ENCODE assay signal across 11 mouse cellular contexts in the genomic region with DNA sequence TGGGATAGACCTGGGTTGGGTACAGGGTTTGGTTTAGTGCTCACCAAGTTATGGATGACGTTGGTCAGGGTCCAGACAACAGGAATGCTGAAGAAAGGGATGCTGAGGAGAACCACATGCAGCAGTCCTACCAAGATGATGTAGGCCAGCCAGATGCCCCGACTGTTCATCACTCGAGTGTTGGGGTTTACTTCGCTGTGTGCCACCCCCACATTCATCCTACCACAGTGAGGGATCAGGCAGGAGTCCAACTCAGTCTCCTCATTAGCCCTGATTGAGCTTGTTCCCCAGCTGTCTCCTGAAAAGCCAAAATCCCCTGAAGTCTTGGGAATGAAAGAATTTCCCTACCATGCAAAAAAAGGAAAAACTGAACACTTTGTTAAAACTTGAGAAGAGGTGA. TPM values are rescaled to one million over a fixed set of nuclear protein-coding genes. Genes with fewer than 3 reads are reported as not detected.
DNase-seq lines count a peak whose midpoint lies in the region; ATAC-seq and TF ChIP-seq lines count a peak whose summit lies in the region.
"Had no signal": no experiment of that assay in that cellular context is flagged by ENCODE, and none has a peak within 500 bp of the region (broad histone marks: within the 10 kb centered on the region; RNA-seq: fewer than 3 reads in every experiment).

No protein-coding gene starts in this region.

- peaks cover 20% of the 10 kb centered on the region for H3K4me1 ChIP-seq in forebrain, embryonic 13.5 days
- H3K4me1 ChIP-seq in forebrain, postnatal 0 days (ENCODE audit: insufficient read depth) = peaks cover 12% of the 10 kb centered on the region
- H3K4me1 ChIP-seq in limb, embryonic 13.5 days = peaks cover 16% of the 10 kb centered on the region
- peaks cover 13% of the 10 kb centered on the region for H3K4me1 ChIP-seq in limb, embryonic 10.5 days
- peaks cover 25% of the 10 kb centered on the region for H3K4me1 ChIP-seq in G1E (ENCODE audit: insufficient read depth, low read depth, low read length)
- H3K4me1 ChIP-seq in liver, embryonic 15.5 days (replicated peaks) = peaks cover 31% of the 10 kb centered on the region

- H3K27ac ChIP-seq in forebrain, embryonic 13.5 days = no peak overlapping the region
- H3K27ac ChIP-seq in forebrain, postnatal 0 days (ENCODE audit: low read depth, low read length) = no peak overlapping the region
- no peak overlapping the region for H3K27ac ChIP-seq in limb, embryonic 13.5 days
- H3K27ac ChIP-seq in limb, embryonic 10.5 days = no peak overlapping the region
- no peak overlapping the region for H3K27ac ChIP-seq in liver, embryonic 15.5 days (replicated peaks)
- H3K27ac ChIP-seq: limb, embryonic 12.5 days had no signal

- H3K27me3 ChIP-seq in forebrain, embryonic 13.5 days = no peaks in the 10 kb centered on the region
- H3K27me3 ChIP-seq in forebrain, postnatal 0 days (ENCODE audit: insufficient read depth, low read length) = no peaks in the 10 kb centered on the region
- no peaks in the 10 kb centered on the region for H3K27me3 ChIP-seq in limb, embryonic 13.5 days
- no peaks in the 10 kb centered on the region for H3K27me3 ChIP-seq in limb, embryonic 10.5 days (ENCODE audit: low read depth, poor library complexity, severe bottlenecking)
- H3K27me3 ChIP-seq in G1E (ENCODE audit: insufficient read depth, low read length) = no peaks in the 10 kb centered on the region
- no peaks in the 10 kb centered on the region for H3K27me3 ChIP-seq in liver, embryonic 15.5 days
- H3K27me3 ChIP-seq: limb, embryonic 12.5 days had no signal

- no peak overlapping the region for H3K4me3 ChIP-seq in forebrain, embryonic 13.5 days
- H3K4me3 ChIP-seq in forebrain, postnatal 0 days (ENCODE audit: low read depth, low read length) = no peak overlapping the region
- no peak overlapping the region for H3K4me3 ChIP-seq in limb, embryonic 13.5 days
- H3K4me3 ChIP-seq in limb, embryonic 10.5 days = no peak overlapping the region
- H3K4me3 ChIP-seq in G1E (ENCODE audit: low read depth, low read length) = peak overlapping the region; percentile 78
- H3K4me3 ChIP-seq in liver, embryonic 15.5 days (replicated peaks) = peak overlapping the region; percentile 91

- 78% methylated on average over 4 of the region's 4 CpGs for WGBS in forebrain, embryonic 13.5 days
- WGBS in forebrain, postnatal 0 days = 77% methylated on average over 4 of the region's 4 CpGs
- 86% methylated on average over 4 of the region's 4 CpGs for whole genome bisulfite sequencing in limb, embryonic 13.5 days
- WGBS in limb, embryonic 10.5 days = 90% methylated on average over 4 of the region's 4 CpGs
- 74% methylated on average over 4 of the region's 4 CpGs for whole genome bisulfite sequencing in liver, embryonic 15.5 days (ENCODE audit: insufficient replicate concordance)

- TF ChIP-seq CTCF in forebrain, postnatal 0 days (IDR thresholded peaks at IDR 0.05; ENCODE audit: low read depth) = no peak
- TF ChIP-seq CTCF in G1E (IDR thresholded peaks at IDR 0.05; ENCODE audit: low read depth, low read length) = no peak

- no peaks in the 10 kb centered on the region for H3K9me3 ChIP-seq in forebrain, embryonic 13.5 days (replicated peaks)
- H3K9me3 ChIP-seq in forebrain, postnatal 0 days (ENCODE audit: low read length) = no peaks in the 10 kb centered on the region
- no peaks in the 10 kb centered on the region for H3K9me3 ChIP-seq in limb, embryonic 13.5 days
- H3K9me3 ChIP-seq in limb, embryonic 10.5 days (replicated peaks) = no peaks in the 10 kb centered on the region
- H3K9me3 ChIP-seq in G1E (replicated peaks) = no peaks in the 10 kb centered on the region
- no peaks in the 10 kb centered on the region for H3K9me3 ChIP-seq in liver, embryonic 15.5 days (replicated peaks)
- H3K9me3 ChIP-seq: limb, embryonic 12.5 days had no signal

- H3K4me2 ChIP-seq in forebrain, embryonic 13.5 days = peak overlapping the region; percentile 61
- H3K4me2 ChIP-seq in forebrain, postnatal 0 days (ENCODE audit: low read depth) = no peak overlapping the region
- peak overlapping the region; percentile 64; the same call in 1 of the 2 replicates for H3K4me2 ChIP-seq in limb, embryonic 13.5 days (replicated peaks)
- peak overlapping the region; percentile 80 for H3K4me2 ChIP-seq in liver, embryonic 15.5 days

- no peak for ATAC-seq in forebrain, embryonic 13.5 days
- ATAC-seq in forebrain, postnatal 0 days = no peak
- ATAC-seq in limb, embryonic 13.5 days (ENCODE audit: low FRiP score, low read depth) = no peak
- ATAC-seq in G1E (ENCODE audit: extremely low read depth, insufficient number of reproducible peaks, low FRiP score, poor library complexity, severe bottlenecking) = no peak
- ATAC-seq in liver, embryonic 15.5 days (ENCODE audit: insufficient read depth) = no peak

- DNase-seq in forebrain, postnatal 0 days = no peak
- no peak for DNase-seq in limb, embryonic 10.5 days (ENCODE audit: low spot score)
- DNase-seq in G1E (ENCODE audit: low spot score) = no peak
- no peak for DNase-seq in c-Kit-positive CD71-positive TER-119-positive erythroid progenitor cells, embryonic 14.5 days (ENCODE audit: low spot score)
- DNase-seq: kidney, adult 18-20 months; right cerebral cortex, adult 18-20 months had no signal

- no peak overlapping the region for H3K9ac ChIP-seq in forebrain, embryonic 13.5 days
- H3K9ac ChIP-seq in forebrain, postnatal 0 days = no peak overlapping the region
- no peak overlapping the region for H3K9ac ChIP-seq in limb, embryonic 13.5 days
- no peak overlapping the region for H3K9ac ChIP-seq in liver, embryonic 15.5 days
- H3K9ac ChIP-seq: limb, embryonic 12.5 days had no signal

- H3K36me3 ChIP-seq in forebrain, embryonic 13.5 days (ENCODE audit: poor library complexity, severe bottlenecking) = peaks cover 54% of the 10 kb centered on the region
- peaks cover 42% of the 10 kb centered on the region for H3K36me3 ChIP-seq in forebrain, postnatal 0 days (ENCODE audit: insufficient read depth)
- H3K36me3 ChIP-seq in limb, embryonic 13.5 days = peaks cover 50% of the 10 kb centered on the region
- peaks cover 63% of the 10 kb centered on the region for H3K36me3 ChIP-seq in limb, embryonic 10.5 days
- H3K36me3 ChIP-seq in G1E (replicated peaks) = peaks cover 61% of the 10 kb centered on the region
- H3K36me3 ChIP-seq in liver, embryonic 15.5 days (replicated peaks) = peaks cover 53% of the 10 kb centered on the region

RNA-seq across cellular contexts. Expression of gene Ormdl2, which starts 1.2 kb away (rescaled TPM):
- 46.5 and 51.1 TPM in 2 replicates for polyA plus RNA-seq in forebrain, embryonic 13.5 days (2015; fragmentation: Nextera tagmentation; extraction: Ambion mirVana)
- total RNA-seq in forebrain, postnatal 0 days (2014; rRNA removed) = 6.3 and 8.3 TPM in 2 replicates
- 13.2 and 16.1 TPM in 2 replicates for polyA plus RNA-seq in forebrain, postnatal 0 days (2015; fragmentation: Nextera tagmentation; extraction: Ambion mirVana)
- polyA plus RNA-seq in limb, embryonic 13.5 days (2015; fragmentation: Nextera tagmentation; extraction: Ambion mirVana) = 30.2 and 34.0 TPM in 2 replicates
- 52.9 and 62.9 TPM in 2 replicates for polyA plus RNA-seq in limb, embryonic 10.5 days (2016; fragmentation: Nextera tagmentation; extraction: Ambion mirVana)
- 29.3 and 31.9 TPM in 2 replicates for total RNA-seq in G1E (2014; fragmentation: Nextera tagmentation)
- total RNA-seq in G1E (2017) = 132 and 152 TPM in 2 replicates
- 18.0 and 21.9 TPM in 2 replicates for polyA plus RNA-seq in G1E (2012)
- 73.9 and 75.5 TPM in 2 replicates for polyA plus RNA-seq in liver, embryonic 15.5 days (2015; fragmentation: Nextera tagmentation; extraction: Ambion mirVana)

RNA-seq across cellular contexts. Expression of gene Sarnp, which starts 3.1 kb away (rescaled TPM):
- polyA plus RNA-seq in forebrain, embryonic 13.5 days (2015; fragmentation: Nextera tagmentation; extraction: Ambion mirVana) = 244 and 278 TPM in 2 replicates
- 54.6 and 59.6 TPM in 2 replicates for total RNA-seq in forebrain, postnatal 0 days (2014; rRNA removed)
- 146 and 167 TPM in 2 replicates for polyA plus RNA-seq in forebrain, postnatal 0 days (2015; fragmentation: Nextera tagmentation; extraction: Ambion mirVana)
- 224 and 240 TPM in 2 replicates for polyA plus RNA-seq in limb, embryonic 13.5 days (2015; fragmentation: Nextera tagmentation; extraction: Ambion mirVana)
- 245 and 250 TPM in 2 replicates for polyA plus RNA-seq in limb, embryonic 10.5 days (2016; fragmentation: Nextera tagmentation; extraction: Ambion mirVana)
- 144 and 197 TPM in 2 replicates for total RNA-seq in G1E (2014; fragmentation: Nextera tagmentation)
- 154 and 165 TPM in 2 replicates for total RNA-seq in G1E (2017)
- 16.5 and 19.9 TPM in 2 replicates for polyA plus RNA-seq in G1E (2012)
- polyA plus RNA-seq in liver, embryonic 15.5 days (2015; fragmentation: Nextera tagmentation; extraction: Ambion mirVana) = 89.5 and 99.7 TPM in 2 replicates

RNA-seq across cellular contexts. Expression of gene Tmem198b, which starts 16.0 kb away (rescaled TPM):
- 14.9 and 16.3 TPM in 2 replicates for polyA plus RNA-seq in forebrain, embryonic 13.5 days (2015; fragmentation: Nextera tagmentation; extraction: Ambion mirVana)
- 9.5 and 12.9 TPM in 2 replicates for total RNA-seq in forebrain, postnatal 0 days (2014; rRNA removed)
- 12.9 and 14.6 TPM in 2 replicates for polyA plus RNA-seq in forebrain, postnatal 0 days (2015; fragmentation: Nextera tagmentation; extraction: Ambion mirVana)
- 25.3 and 27.1 TPM in 2 replicates for polyA plus RNA-seq in limb, embryonic 13.5 days (2015; fragmentation: Nextera tagmentation; extraction: Ambion mirVana)
- polyA plus RNA-seq in limb, embryonic 10.5 days (2016; fragmentation: Nextera tagmentation; extraction: Ambion mirVana) = 14.8 and 19.8 TPM in 2 replicates
- total RNA-seq in G1E (2014; fragmentation: Nextera tagmentation) (8.4 and 10.1 TPM in 2 replicates), G1E (2017) (4.1 and 4.9 TPM in 2 replicates)
- polyA plus RNA-seq in G1E (2012) = 1.5 and 2.2 TPM in 2 replicates
- 2.1 and 2.9 TPM in 2 replicates for polyA plus RNA-seq in liver, embryonic 15.5 days (2015; fragmentation: Nextera tagmentation; extraction: Ambion mirVana)

RNA-seq across cellular contexts. Expression of gene Dnajc14, which starts 16.4 kb away (rescaled TPM):
- polyA plus RNA-seq in forebrain, embryonic 13.5 days (2015; fragmentation: Nextera tagmentation; extraction: Ambion mirVana) = 52.2 and 55.9 TPM in 2 replicates
- total RNA-seq in forebrain, postnatal 0 days (2014; rRNA removed) = 39.6 and 45.7 TPM in 2 replicates
- polyA plus RNA-seq in forebrain, postnatal 0 days (2015; fragmentation: Nextera tagmentation; extraction: Ambion mirVana) = 30.5 and 38.2 TPM in 2 replicates
- polyA plus RNA-seq in limb, embryonic 13.5 days (2015; fragmentation: Nextera tagmentation; extraction: Ambion mirVana) = 58.8 and 66.8 TPM in 2 replicates
- polyA plus RNA-seq in limb, embryonic 10.5 days (2016; fragmentation: Nextera tagmentation; extraction: Ambion mirVana) = 47.7 and 54.0 TPM in 2 replicates
- total RNA-seq in G1E (2014; fragmentation: Nextera tagmentation) = 20.6 and 25.5 TPM in 2 replicates
- 31.5 and 36.9 TPM in 2 replicates for total RNA-seq in G1E (2017)
- 9.6 and 12.6 TPM in 2 replicates for polyA plus RNA-seq in G1E (2012)
- polyA plus RNA-seq in liver, embryonic 15.5 days (2015; fragmentation: Nextera tagmentation; extraction: Ambion mirVana) = 18.3 and 21.1 TPM in 2 replicates

RNA-seq across cellular contexts. Expression of gene Mmp19, which starts 29.5 kb away (rescaled TPM):
- 0.35 and 0.38 TPM in 2 replicates for polyA plus RNA-seq in forebrain, embryonic 13.5 days (2015; fragmentation: Nextera tagmentation; extraction: Ambion mirVana)
- 0.57 and 0.69 TPM in 2 replicates for total RNA-seq in forebrain, postnatal 0 days (2014; rRNA removed)
- polyA plus RNA-seq in forebrain, postnatal 0 days (2015; fragmentation: Nextera tagmentation; extraction: Ambion mirVana) = 0.33 and 0.36 TPM in 2 replicates
- polyA plus RNA-seq in limb, embryonic 13.5 days (2015; fragmentation: Nextera tagmentation; extraction: Ambion mirVana) = 0.56 and 0.78 TPM in 2 replicates
- polyA plus RNA-seq in limb, embryonic 10.5 days (2016; fragmentation: Nextera tagmentation; extraction: Ambion mirVana) = 0.21 and 0.30 TPM in 2 replicates
- total RNA-seq in G1E (2014; fragmentation: Nextera tagmentation) = 0.44 TPM in 1 of 2 replicates, not detected in the other
- 0.11 and 0.12 TPM in 2 replicates for total RNA-seq in G1E (2017)
- 0.02 and 0.03 TPM in 2 replicates for polyA plus RNA-seq in G1E (2012)
- polyA plus RNA-seq in liver, embryonic 15.5 days (2015; fragmentation: Nextera tagmentation; extraction: Ambion mirVana) = 10.5 and 11.3 TPM in 2 replicates
- total RNA-seq: hematopoietic stem cell, adult 5-6 weeks had no signal

Comparison
In these comparisons a context has a peak if more than half of its experiments do, and no peak if none do; other contexts are left out.
1. H3K4me3 ChIP-seq: peak in G1E (single experiment) and liver, embryonic 15.5 days (single experiment); none in forebrain, embryonic 13.5 days (single experiment), forebrain, postnatal 0 days (single experiment), limb, embryonic 13.5 days (single experiment) and limb, embryonic 10.5 days (single experiment).